Mouse (Mus musculus) MEL (cell line): Measurements from ENCODE around the gene Btbd18. TPM values are rescaled to one million over a fixed set of nuclear protein-coding genes. Genes with fewer than 3 reads are reported as not detected.

ENCODE experiments used
- DNase-seq: peaks from one replicate; pipeline ENCODE4 v3.0.0; 2011; ENCODE audit warnings: low read depth, low spot score
- H3K27ac ChIP-seq: 2 replicates; pipeline ENCODE4 v1.5.1; 2012; ENCODE audit warnings: low read depth, mild to moderate bottlenecking, control low read depth, low read length, moderate library complexity; ENCODE audit not compliant: control insufficient read depth
- H3K27me3 ChIP-seq, 2 experiments: fragments of 150-350 bp in 1 of 2; sonication (generic) in 1 of 2; 2 replicates each; pipeline ENCODE4 v1.6.1; 2012; ENCODE audit warnings: low read length in 2 of 2, mild to moderate bottlenecking in 2 of 2, improper control_type of control experiment in 1 of 2, moderate library complexity in 1 of 2; ENCODE audit not compliant: insufficient read depth in 2 of 2, control insufficient read depth in 1 of 2
- H3K36me3 ChIP-seq, 2 experiments: 2 replicates each; pipeline ENCODE4 v1.6.1; 2012 to 2014; ENCODE audit warnings: low read length in 2 of 2, improper control_type of control experiment in 1 of 2, inconsistent platforms in 1 of 2, mild to moderate bottlenecking in 1 of 2; ENCODE audit not compliant: insufficient read depth in 2 of 2, control insufficient read depth in 1 of 2
- H3K4me1 ChIP-seq, 2 experiments: fragments of 150-350 bp in 1 of 2; sonication (generic) in 1 of 2; 2 replicates each; pipeline ENCODE4 v1.6.1; 2012; ENCODE audit warnings: low read length in 2 of 2, improper control_type of control experiment in 1 of 2, mild to moderate bottlenecking in 1 of 2; ENCODE audit not compliant: insufficient read depth in 2 of 2, control insufficient read depth in 1 of 2
- H3K4me3 ChIP-seq, 2 experiments: fragments of 150-350 bp in 1 of 2; sonication (generic) in 1 of 2; 2 replicates each; pipeline ENCODE4 v1.5.1; 2012; ENCODE audit warnings: low read depth in 2 of 2, low read length in 2 of 2, mild to moderate bottlenecking in 2 of 2, moderate library complexity in 2 of 2, control low read depth in 1 of 2, improper control_type of control experiment in 1 of 2; ENCODE audit not compliant: control insufficient read depth in 1 of 2, insufficient read depth in 1 of 2
- H3K79me2 ChIP-seq: 2 replicates; pipeline ENCODE4 v1.6.1; 2012; ENCODE audit warnings: mild to moderate bottlenecking, low read length, moderate library complexity; ENCODE audit not compliant: control insufficient read depth, poor library complexity, insufficient read depth
- H3K9ac ChIP-seq: 2 replicates; pipeline ENCODE4 v1.6.1; 2012; ENCODE audit warnings: low read depth, mild to moderate bottlenecking, control low read depth, low read length, moderate library complexity; ENCODE audit not compliant: control insufficient read depth, poor library complexity, severe bottlenecking
- H3K9me3 ChIP-seq: fragments of 150-350 bp; sonication (generic); replicated peaks from 2 replicates; pipeline ENCODE4 v1.6.1; 2012; ENCODE audit warnings: mild to moderate bottlenecking, low read length, improper control_type of control experiment, moderate library complexity; ENCODE audit not compliant: insufficient read depth
- CHD1 ChIP-seq: IDR thresholded peaks from 2 replicates; pipeline ENCODE4 v1.6.1; 2012; ENCODE audit warnings: low read depth, mild to moderate bottlenecking, inconsistent platforms, low read length, improper control_type of control experiment
- E2F4 ChIP-seq: IDR thresholded peaks from 2 replicates; pipeline ENCODE4 v1.6.1; 2011; ENCODE audit warnings: low read depth, low read length, improper control_type of control experiment, borderline replicate concordance
- ELF1 ChIP-seq: IDR thresholded peaks from 2 replicates; pipeline ENCODE4 v1.6.1; 2014; ENCODE audit warnings: low read depth, mild to moderate bottlenecking, inconsistent platforms, low read length, improper control_type of control experiment, moderate library complexity
- EP300 ChIP-seq, 2 experiments: IDR thresholded peaks; 2 replicates each; pipeline ENCODE4 v1.6.1; 2011; ENCODE audit warnings: improper control_type of control experiment in 2 of 2, low read length in 2 of 2, low read depth in 1 of 2, mild to moderate bottlenecking in 1 of 2
- ETS1 ChIP-seq: IDR thresholded peaks from 2 replicates; pipeline ENCODE4 v1.6.1; 2012; ENCODE audit warnings: low read depth, mild to moderate bottlenecking, inconsistent platforms, low read length, improper control_type of control experiment, moderate library complexity
- GABPA ChIP-seq: IDR thresholded peaks from 2 replicates; pipeline ENCODE4 v1.6.1; 2012; ENCODE audit warnings: low read depth, mild to moderate bottlenecking, inconsistent platforms, low read length, improper control_type of control experiment, moderate library complexity
- HCFC1 ChIP-seq: IDR thresholded peaks from 2 replicates; pipeline ENCODE4 v1.6.1; 2012; ENCODE audit warnings: low read depth, mild to moderate bottlenecking, inconsistent platforms, low read length, improper control_type of control experiment, moderate library complexity
- JUND ChIP-seq: IDR thresholded peaks from 2 replicates; pipeline ENCODE4 v1.6.1; 2011; ENCODE audit warnings: low read depth, mild to moderate bottlenecking, improper control_type of control experiment, low read length
- MAFK ChIP-seq: IDR thresholded peaks from 2 replicates; pipeline ENCODE4 v1.6.1; 2011; ENCODE audit warnings: low read depth, mild to moderate bottlenecking, low read length, improper control_type of control experiment, borderline replicate concordance
- MAZ ChIP-seq: IDR thresholded peaks from 2 replicates; pipeline ENCODE4 v1.6.1; 2012; ENCODE audit warnings: low read depth, mild to moderate bottlenecking, inconsistent platforms, low read length, improper control_type of control experiment
- MEF2A ChIP-seq: IDR thresholded peaks from 2 replicates; pipeline ENCODE4 v1.6.1; 2014; ENCODE audit warnings: low read depth, mild to moderate bottlenecking, inconsistent platforms, low read length, improper control_type of control experiment; ENCODE audit not compliant: poor library complexity, insufficient replicate concordance, severe bottlenecking; ENCODE audit errors: extremely low read depth
- MXI1 ChIP-seq: IDR thresholded peaks from 2 replicates; pipeline ENCODE4 v1.6.1; 2011; ENCODE audit warnings: mild to moderate bottlenecking, low read depth, low read length, improper control_type of control experiment
- NELFE ChIP-seq: IDR thresholded peaks from 2 replicates; pipeline ENCODE4 v1.6.1; 2011; ENCODE audit warnings: low read depth, low read length, improper control_type of control experiment
- NRF1 ChIP-seq: IDR thresholded peaks from 2 replicates; pipeline ENCODE4 v1.6.1; 2014; ENCODE audit warnings: low read depth, mild to moderate bottlenecking, inconsistent platforms, low read length, improper control_type of control experiment, moderate library complexity; ENCODE audit not compliant: poor library complexity, insufficient read depth, severe bottlenecking
- POLR2AphosphoS2 ChIP-seq: IDR thresholded peaks from 2 replicates; pipeline ENCODE4 v1.6.1; 2011; ENCODE audit warnings: low read length, improper control_type of control experiment
- POLR2AphosphoS5 ChIP-seq: IDR thresholded peaks from 2 replicates; pipeline ENCODE4 v1.6.1; 2012; ENCODE audit warnings: low read depth, borderline replicate concordance, mild to moderate bottlenecking, inconsistent platforms, low read length, moderate library complexity, mixed read lengths
- RAD21 ChIP-seq: IDR thresholded peaks from 2 replicates; pipeline ENCODE4 v1.6.1; 2011; ENCODE audit warnings: mild to moderate bottlenecking, low read depth, low read length, improper control_type of control experiment
- SIN3A ChIP-seq: IDR thresholded peaks from 2 replicates; pipeline ENCODE4 v1.6.1; 2012; ENCODE audit warnings: low read length, improper control_type of control experiment, inconsistent platforms
- TBP ChIP-seq: IDR thresholded peaks from 2 replicates; pipeline ENCODE4 v1.8.0; 2011; ENCODE audit warnings: low read depth, low read length, improper control_type of control experiment
- USF2 ChIP-seq, 2 experiments: IDR thresholded peaks; 2 replicates each; pipeline ENCODE4 v1.6.1; 2011 to 2012; ENCODE audit warnings: improper control_type of control experiment in 2 of 2, low read length in 2 of 2, borderline replicate concordance in 1 of 2, inconsistent platforms in 1 of 2, low read depth in 1 of 2, mild to moderate bottlenecking in 1 of 2; ENCODE audit not compliant: insufficient read depth in 1 of 2
- ZNF384 ChIP-seq: IDR thresholded peaks from 2 replicates; pipeline ENCODE4 v1.6.1; 2012; ENCODE audit warnings: low read depth, mild to moderate bottlenecking, inconsistent platforms, low read length, improper control_type of control experiment
- polyA plus RNA-seq, 2 experiments: library from polyadenylated mRNA; stranded (reverse) in 1 of 2; unstranded in 1 of 2; fragments of >175 nt in 1 of 2; fragments of >200 nt in 1 of 2; gene quantifications; 2 replicates each; pipeline versions ENCODE4 v1.2.1 to v1.2.4; 2012; ENCODE audit warnings: low replicate concordance in 2 of 2, low read depth in 1 of 2; ENCODE audit not compliant: insufficient read length in 2 of 2, insufficient read depth in 1 of 2, missing spikeins in 1 of 2
- total RNA-seq: library from RNA; depleted of rRNA; stranded (reverse); fragments of 300-350 nt; gene quantifications from 2 replicates; pipeline ENCODE4 v1.2.3, GENCODE M21; 2012

The Btbd18 gene
- total and polyA plus RNA-seq, 3 experiments: 0.04 to 0.07 TPM; not detected in 1

DNA sequence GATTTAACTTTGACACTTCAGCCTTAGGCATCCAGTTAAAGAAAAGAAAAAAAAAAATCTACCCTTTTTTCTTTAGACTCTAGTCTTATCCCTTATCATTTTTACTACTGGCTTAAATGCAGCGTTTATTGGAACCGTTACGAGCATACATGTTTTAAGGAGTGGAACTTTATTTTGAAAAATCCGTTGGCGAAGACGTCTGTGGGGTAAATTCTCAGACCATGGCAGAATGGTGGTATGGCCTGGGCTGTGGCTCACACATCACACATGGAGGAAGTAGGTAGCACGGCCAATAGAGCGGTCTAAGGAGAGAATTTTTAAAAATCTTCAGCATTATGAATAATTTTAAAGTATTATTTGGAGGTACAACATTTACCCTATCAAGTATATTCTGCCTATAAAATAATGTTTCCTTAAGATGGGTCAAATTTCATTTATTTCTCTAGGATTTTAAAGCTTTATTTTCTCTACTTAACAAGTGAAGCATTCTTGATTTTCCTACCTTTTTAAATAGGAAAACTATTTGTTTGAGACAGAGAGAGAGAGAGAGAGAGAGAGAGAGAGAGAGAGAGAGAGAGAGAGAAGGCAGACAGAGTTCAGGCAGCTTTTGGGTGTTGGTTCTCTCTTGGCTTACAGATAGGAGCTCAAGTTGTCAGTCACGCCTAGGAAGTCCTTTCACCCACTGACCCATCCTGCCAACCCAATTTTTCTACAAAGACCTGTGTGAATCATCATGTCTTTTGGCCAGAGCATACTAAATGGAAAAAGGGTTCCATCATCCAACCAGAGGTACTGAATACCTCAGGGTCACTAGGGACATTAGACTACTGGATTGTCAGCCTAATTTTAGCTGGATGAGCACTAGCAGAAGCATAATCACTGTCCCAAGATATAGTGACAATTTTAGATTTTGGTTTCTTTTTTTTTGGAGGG lies 57.8 kb downstream of the Btbd18 start:
- peak overlapping the region; percentile 99 for H3K9ac ChIP-seq
- peaks cover 25% of the 10 kb centered on the region for H3K79me2 ChIP-seq
- H3K27me3 ChIP-seq: no peaks in the 10 kb centered on the region
- peaks cover 7 to 16% of the 10 kb centered on the region in 2 experiments for H3K4me1 ChIP-seq
- peak; percentile 68 for DNase-seq
- TF ChIP-seq EP300 (IDR thresholded peaks at IDR 0.05; ENCODE audit: low read depth in 1 of 2, low read length in 2 of 2): no peak; a peak in 1 of 4 replicates
- TF ChIP-seq ZNF384: peak; percentile 71
- peak; percentile 27; the same call in 1 of the 2 replicates for TF ChIP-seq NELFE
- TF ChIP-seq HCFC1: no peak; the same call in 1 of the 2 replicates
- peak; percentile 70 for TF ChIP-seq SIN3A
- TF ChIP-seq ETS1: 0 out of 2 replicates have a peak, but pooled peaks have one; percentile 18
- peak; percentile 69; the same call in 1 of the 2 replicates for TF ChIP-seq CHD1
- TF ChIP-seq MXI1: peak; percentile 64; the same call in 1 of the 2 replicates
- no peak for TF ChIP-seq NRF1
- 0 out of 2 replicates have a peak, but pooled peaks have one; percentile 21 for TF ChIP-seq GABPA
- peak; percentile 48; the same call in 1 of the 2 replicates for TF ChIP-seq POLR2AphosphoS2
- TF ChIP-seq JUND: peak; percentile 97
- peak overlapping the region; percentile 98 for H3K27ac ChIP-seq
- H3K36me3 ChIP-seq: peaks cover 0 to 22% of the 10 kb centered on the region in 2 experiments; a peak in 2 of 4 replicates
- H3K4me3 ChIP-seq: peak overlapping the region; percentile 61 to 92
- no peaks in the 10 kb centered on the region for H3K9me3 ChIP-seq

DNA sequence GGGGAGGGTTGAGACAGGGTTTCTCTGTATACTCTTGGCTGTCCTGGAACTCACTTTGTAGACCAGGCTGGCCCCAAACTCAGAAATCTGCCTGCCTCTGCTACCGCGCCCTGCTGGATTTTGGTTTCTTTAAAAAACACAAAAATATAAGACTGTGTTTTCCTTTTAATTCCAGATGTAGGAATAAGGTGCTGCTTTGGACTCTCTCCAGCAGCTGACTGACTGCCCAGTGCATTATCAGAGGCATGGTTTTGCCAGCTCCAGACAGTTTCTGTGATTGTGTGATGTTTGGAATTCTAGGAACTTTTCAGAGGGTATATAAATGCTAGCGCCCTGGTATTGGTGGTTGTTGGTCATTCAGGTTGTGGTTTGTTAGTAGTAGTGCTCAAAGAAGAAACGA lies 58.5 kb downstream of the Btbd18 start:
- Histone ChIP-seq H3K9ac (peak overlapping the region; percentile 99; the same call in 1 of the 2 replicates), H3K79me2 (peaks cover 21% of the 10 kb centered on the region), H3K4me1 (peaks cover 9 to 16% of the 10 kb centered on the region in 2 experiments), H3K36me3 (peaks cover 0 to 26% of the 10 kb centered on the region in 2 experiments; a peak in 3 of 4 replicates), H3K27ac (peak overlapping the region; percentile 62; the same call in 1 of the 2 replicates), H3K27me3 (no peaks in the 10 kb centered on the region), H3K9me3 (no peaks in the 10 kb centered on the region)
- DNase-seq: no peak
- TF ChIP-seq E2F4 (no peak), MAZ (no peak), ETS1 (no peak), MXI1 (no peak), USF2 (IDR thresholded peaks at IDR 0.05; ENCODE audit: borderline replicate concordance in 1 of 2, insufficient read depth in 1 of 2, low read depth in 1 of 2, low read length in 2 of 2) (no peak), TBP (no peak), SIN3A (no peak), MEF2A (no peak), POLR2AphosphoS5 (no peak), RAD21 (no peak), ELF1 (no peak), NELFE (no peak), MAFK (no peak)
- TF ChIP-seq, all 39 proteins: peak for 0
- H3K4me3 ChIP-seq: no peak overlapping the region
